In the genomic region with DNA sequence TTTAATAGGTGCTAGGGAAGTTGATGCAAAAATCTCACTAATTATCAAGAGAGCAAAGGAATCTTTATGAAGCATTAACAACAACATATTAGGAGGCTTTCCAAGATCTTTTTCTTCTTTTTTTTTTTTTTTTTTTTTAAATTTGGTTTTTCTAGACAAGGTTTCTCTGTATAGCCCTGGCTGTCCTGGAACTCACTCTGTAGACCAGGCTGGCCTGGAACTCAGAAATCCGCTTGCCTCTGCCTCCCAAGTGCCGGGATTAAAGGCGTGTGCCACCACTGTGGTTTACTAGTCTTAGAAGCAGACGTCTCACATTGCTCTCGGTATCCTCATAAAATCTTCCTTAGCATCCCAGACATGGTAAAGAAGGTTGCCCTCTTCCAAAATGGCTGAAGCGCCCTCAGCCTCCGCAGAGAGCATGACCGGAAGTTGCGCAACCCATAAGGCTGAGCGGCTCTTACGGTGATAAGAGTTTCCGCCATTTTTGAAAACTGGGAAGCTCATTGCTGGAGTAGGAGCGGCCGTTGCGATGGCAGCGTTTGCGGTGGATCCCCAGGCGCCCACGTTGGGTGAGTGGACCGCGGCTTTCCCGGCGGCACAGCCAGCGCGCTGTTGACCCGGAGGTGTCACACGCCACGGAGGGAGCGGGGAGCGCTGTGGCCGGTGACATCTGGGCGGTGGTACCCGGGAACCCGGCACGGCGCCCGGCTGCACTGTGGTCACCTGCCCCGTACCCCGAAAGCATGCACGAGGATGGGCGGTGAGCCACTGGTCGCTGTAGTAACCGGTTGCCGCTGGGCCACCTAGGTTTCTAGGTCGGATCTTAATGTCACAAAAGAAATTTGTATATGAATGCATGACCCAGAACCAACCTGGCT, we compare ENCODE assay signal across 7 mouse cellular contexts. TPM values are rescaled to one million over a fixed set of nuclear protein-coding genes. Genes with fewer than 3 reads are reported as not detected.
DNase-seq lines count a peak whose midpoint lies in the region; ATAC-seq and TF ChIP-seq lines count a peak whose summit lies in the region.

No protein-coding gene starts in this region.

- peak overlapping the region; percentile 72 for H3K27ac ChIP-seq in embryonic facial prominence, embryonic 12.5 days
- no peak overlapping the region for H3K27ac ChIP-seq in kidney, adult 2 months (ENCODE audit: insufficient read depth, low read depth, low read length)
- peak overlapping the region; percentile 78 for H3K27ac ChIP-seq in limb, embryonic 12.5 days
- H3K27ac ChIP-seq in midbrain, embryonic 15.5 days: peak overlapping the region; percentile 83
- no peak overlapping the region; the same call in 1 of the 2 replicates for H3K27ac ChIP-seq in spleen, adult 2 months (ENCODE audit: insufficient read depth, low read length)

- peaks cover 9% of the 10 kb centered on the region for H3K36me3 ChIP-seq in embryonic facial prominence, embryonic 12.5 days
- no peaks in the 10 kb centered on the region; the same call in 1 of the 2 replicates for H3K36me3 ChIP-seq in kidney, adult 2 months (ENCODE audit: control insufficient read depth, insufficient read depth, low read length)
- peaks cover 13% of the 10 kb centered on the region for H3K36me3 ChIP-seq in limb, embryonic 12.5 days
- H3K36me3 ChIP-seq in midbrain, embryonic 15.5 days (replicated peaks): peaks cover 5% of the 10 kb centered on the region; the same call in 1 of the 2 replicates
- H3K36me3 ChIP-seq in spleen, adult 2 months (ENCODE audit: control insufficient read depth, insufficient read depth, low read length): peaks cover 4% of the 10 kb centered on the region

- no peaks in the 10 kb centered on the region for H3K27me3 ChIP-seq in embryonic facial prominence, embryonic 12.5 days
- no peaks in the 10 kb centered on the region for H3K27me3 ChIP-seq in kidney, adult 2 months (replicated peaks; ENCODE audit: control insufficient read depth, insufficient read depth, low read length)
- H3K27me3 ChIP-seq in limb, embryonic 12.5 days: no peaks in the 10 kb centered on the region
- H3K27me3 ChIP-seq in midbrain, embryonic 15.5 days (replicated peaks): no peaks in the 10 kb centered on the region
- H3K27me3 ChIP-seq in spleen, adult 2 months (ENCODE audit: control insufficient read depth, insufficient read depth, low read length): no peaks in the 10 kb centered on the region

- DNase-seq in adrenal gland, postnatal 25 days: peak; percentile 89
- DNase-seq in heart, adult 18-20 months: peak; percentile 91 to 98
- DNase-seq in kidney, adult 2 months: peak; percentile 95
- DNase-seq in spleen, adult 2 months (ENCODE audit: low read depth in 1 of 2, low spot score in 2 of 2): peak; percentile 70 to 82

- no peaks in the 10 kb centered on the region for H3K9me3 ChIP-seq in embryonic facial prominence, embryonic 12.5 days
- H3K9me3 ChIP-seq in limb, embryonic 12.5 days: no peaks in the 10 kb centered on the region
- no peaks in the 10 kb centered on the region for H3K9me3 ChIP-seq in midbrain, embryonic 15.5 days

- no peak for TF ChIP-seq CTCF in kidney, adult 2 months (conservative IDR thresholded peaks at IDR 0.05; ENCODE audit: insufficient read depth, insufficient read length, low read depth, low read length)
- TF ChIP-seq CTCF in spleen, adult 2 months (IDR thresholded peaks at IDR 0.05; ENCODE audit: extremely low read depth, insufficient read depth, insufficient read length, insufficient replicate concordance): no peak

- H3K4me1 ChIP-seq in embryonic facial prominence, embryonic 12.5 days: peaks cover 4% of the 10 kb centered on the region
- H3K4me1 ChIP-seq in kidney, adult 2 months (ENCODE audit: control insufficient read depth, insufficient read depth, low read length): peaks cover 7% of the 10 kb centered on the region
- peaks cover 9% of the 10 kb centered on the region for H3K4me1 ChIP-seq in limb, embryonic 12.5 days (replicated peaks)
- peaks cover 9% of the 10 kb centered on the region for H3K4me1 ChIP-seq in midbrain, embryonic 15.5 days
- H3K4me1 ChIP-seq in spleen, adult 2 months (ENCODE audit: control insufficient read depth, insufficient read depth, insufficient read length): peaks cover 6% of the 10 kb centered on the region

- H3K9ac ChIP-seq in embryonic facial prominence, embryonic 12.5 days: peak overlapping the region; percentile 69
- H3K9ac ChIP-seq in limb, embryonic 12.5 days (replicated peaks): peak overlapping the region; percentile 77
- H3K9ac ChIP-seq in midbrain, embryonic 15.5 days: peak overlapping the region; percentile 55

- peak overlapping the region; percentile 79 for H3K4me3 ChIP-seq in embryonic facial prominence, embryonic 12.5 days
- H3K4me3 ChIP-seq in kidney, adult 2 months (ENCODE audit: insufficient read depth, low read depth, low read length): peak overlapping the region; percentile 83
- peak overlapping the region; percentile 84 for H3K4me3 ChIP-seq in limb, embryonic 12.5 days (replicated peaks)
- peak overlapping the region; percentile 96 for H3K4me3 ChIP-seq in midbrain, embryonic 15.5 days
- H3K4me3 ChIP-seq in spleen, adult 2 months (ENCODE audit: extremely low read depth, insufficient read depth, insufficient read length): peak overlapping the region; percentile 92

- H3K4me2 ChIP-seq in embryonic facial prominence, embryonic 12.5 days (replicated peaks): peak overlapping the region; percentile 52
- peak overlapping the region; percentile 65 for H3K4me2 ChIP-seq in limb, embryonic 12.5 days
- peak overlapping the region; percentile 60 for H3K4me2 ChIP-seq in midbrain, embryonic 15.5 days

- ATAC-seq in embryonic facial prominence, embryonic 12.5 days (ENCODE audit: insufficient number of reproducible peaks, insufficient read depth, low FRiP score, low TSS enrichment): peak; percentile 97
- peak; percentile 96 for ATAC-seq in limb, embryonic 12.5 days (ENCODE audit: insufficient number of reproducible peaks, insufficient read depth, low FRiP score, low TSS enrichment, low read depth)
- ATAC-seq in midbrain, embryonic 15.5 days (replicated peaks): peak; percentile 99

- WGBS in embryonic facial prominence, embryonic 12.5 days: under 1% methylated on average over 45 of the region's 45 CpGs
- WGBS in kidney, adult 2 months: under 1% methylated on average over 45 of the region's 45 CpGs
- under 1% methylated on average over 45 of the region's 45 CpGs for WGBS in limb, embryonic 12.5 days
- WGBS in midbrain, embryonic 15.5 days: under 1% methylated on average over 45 of the region's 45 CpGs
- under 1% methylated on average over 45 of the region's 45 CpGs for WGBS in spleen, adult 2 months

- TF ChIP-seq POLR2A in kidney, adult 2 months (IDR thresholded peaks at IDR 0.05; ENCODE audit: low read depth, low read length): no peak
- TF ChIP-seq POLR2A in spleen, adult 2 months (IDR thresholded peaks at IDR 0.05; ENCODE audit: low read depth, low read length): no peak; the same call in 1 of the 2 replicates

RNA-seq across cellular contexts. Expression of a gene that starts 21.6 kb away (rescaled TPM):
- 29.6 and 31.8 TPM in 2 replicates for total RNA-seq in adrenal gland, postnatal 25 days (2021)
- polyA plus RNA-seq in embryonic facial prominence, embryonic 12.5 days (2016; fragmentation: Nextera tagmentation; extraction: Ambion mirVana): 51.5 and 53.6 TPM in 2 replicates
- 1 to 10 TPM; 7.1 to 8.3 TPM for total RNA-seq in heart, adult 18-20 months (2021)
- polyA plus RNA-seq in kidney, adult 2 months (2012; rRNA removed): 20.5 and 22.0 TPM in 2 replicates
- polyA plus RNA-seq in limb, embryonic 12.5 days (2016; fragmentation: Nextera tagmentation; extraction: Ambion mirVana): 53.9 and 55.0 TPM in 2 replicates
- 57.4 and 58.4 TPM in 2 replicates for polyA plus RNA-seq in midbrain, embryonic 15.5 days (2015; fragmentation: Nextera tagmentation; extraction: Ambion mirVana)
- polyA plus RNA-seq in spleen, adult 2 months (2012; rRNA removed): 15.2 and 15.6 TPM in 2 replicates

RNA-seq across cellular contexts. Expression of a gene that starts 21.8 kb away (rescaled TPM):
- 19.9 and 24.0 TPM in 2 replicates for total RNA-seq in adrenal gland, postnatal 25 days (2021)
- 18.2 and 20.9 TPM in 2 replicates for polyA plus RNA-seq in embryonic facial prominence, embryonic 12.5 days (2016; fragmentation: Nextera tagmentation; extraction: Ambion mirVana)
- total RNA-seq in heart, adult 18-20 months (2021): 10 to 100 TPM in 1 of 2 experiments, 1 to 10 TPM in 1; 9.8 to 10.0 TPM
- 6.0 and 7.8 TPM in 2 replicates for polyA plus RNA-seq in kidney, adult 2 months (2012; rRNA removed)
- 15.6 and 17.5 TPM in 2 replicates for polyA plus RNA-seq in limb, embryonic 12.5 days (2016; fragmentation: Nextera tagmentation; extraction: Ambion mirVana)
- 15.4 and 18.0 TPM in 2 replicates for polyA plus RNA-seq in midbrain, embryonic 15.5 days (2015; fragmentation: Nextera tagmentation; extraction: Ambion mirVana)
- polyA plus RNA-seq in spleen, adult 2 months (2012; rRNA removed): 1.9 and 2.2 TPM in 2 replicates

RNA-seq across cellular contexts. Expression of a gene that starts 57.4 kb away (rescaled TPM):
- 174 and 175 TPM in 2 replicates for total RNA-seq in adrenal gland, postnatal 25 days (2021)
- 89.7 and 91.8 TPM in 2 replicates for polyA plus RNA-seq in embryonic facial prominence, embryonic 12.5 days (2016; fragmentation: Nextera tagmentation; extraction: Ambion mirVana)
- total RNA-seq in heart, adult 18-20 months (2021): 10 to 100 TPM; 61.1 to 61.4 TPM
- 39.7 and 45.9 TPM in 2 replicates for polyA plus RNA-seq in kidney, adult 2 months (2012; rRNA removed)
- 82.0 and 89.9 TPM in 2 replicates for polyA plus RNA-seq in limb, embryonic 12.5 days (2016; fragmentation: Nextera tagmentation; extraction: Ambion mirVana)
- 97.0 and 97.2 TPM in 2 replicates for polyA plus RNA-seq in midbrain, embryonic 15.5 days (2015; fragmentation: Nextera tagmentation; extraction: Ambion mirVana)
- 4.0 and 4.7 TPM in 2 replicates for polyA plus RNA-seq in spleen, adult 2 months (2012; rRNA removed)

Comparison
In these comparisons a context has a peak if more than half of its experiments do, and no peak if none do; other contexts are left out.
1. H3K27ac ChIP-seq: peak in embryonic facial prominence, embryonic 12.5 days (single experiment), limb, embryonic 12.5 days (single experiment) and midbrain, embryonic 15.5 days (single experiment); none in kidney, adult 2 months (single experiment) and spleen, adult 2 months (single experiment).
2. Peak in every context shown above with its lines, with median percentiles within 50 percentile points of each other: DNase-seq, ATAC-seq, H3K4me2 ChIP-seq, H3K4me3 ChIP-seq and H3K9ac ChIP-seq.